Mouse (Mus musculus) stomach, postnatal 0 days (tissue): ENCODE results near the gene Dnm3.
A peak's percentile ranks its signal among the peaks of the same experiment; 100 is the strongest.

Experiments used
- CTCF ChIP-seq: IDR thresholded peaks from 2 replicates; pipeline ENCODE4 v1.5.1; 2016; ENCODE audit warnings: antibody characterized with exemption, low read depth, mild to moderate bottlenecking, moderate library complexity
- EP300 ChIP-seq: optimal IDR thresholded peaks from 2 replicates; pipeline ENCODE3; 2016; ENCODE audit warnings: antibody characterized with exemption

- TF ChIP-seq CTCF = peak; percentile 50
- TF ChIP-seq EP300 = no peak
Measured at GRCm38 (mm10) chr1:162299558-162300319, 178.1 kb downstream of the Dnm3 start.
